In the genomic region with DNA sequence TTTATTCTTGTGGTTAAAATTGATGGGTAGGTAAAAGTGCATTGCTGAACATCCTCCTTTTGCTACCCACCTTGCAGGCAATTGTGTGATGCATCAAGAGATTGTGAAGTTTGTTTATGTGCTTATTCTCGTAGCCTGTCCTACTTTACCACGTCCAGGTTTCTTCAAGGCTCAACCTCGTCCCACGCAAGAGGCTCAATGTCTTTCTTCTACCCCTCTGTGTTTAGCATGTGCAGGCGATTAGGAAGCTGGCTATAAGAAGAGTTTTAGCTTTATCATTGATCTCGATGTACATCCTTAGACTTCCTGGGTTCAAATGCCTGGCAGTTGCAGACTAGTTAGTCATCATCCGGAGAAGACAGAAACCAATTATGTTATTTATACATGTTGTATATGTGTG, we compare ENCODE assay signal across 19 mouse cellular contexts. TPM values are rescaled to one million over a fixed set of nuclear protein-coding genes. Genes with fewer than 3 reads are reported as not detected.
"Had no signal": no experiment of that assay in that cellular context is flagged by ENCODE, and none has a peak within 500 bp of the region (broad histone marks: within the 10 kb centered on the region; RNA-seq: fewer than 3 reads in every experiment).

No protein-coding gene starts in this region.

- H3K4me3 ChIP-seq: limb, embryonic 10.5 days; limb, embryonic 13.5 days; liver, embryonic 12.5 days; liver, embryonic 15.5 days; lung, embryonic 15.5 days; megakaryocyte, embryonic 14.5 days; midbrain, embryonic 10.5 days; midbrain, embryonic 13.5 days; myocyte; stomach, embryonic 15.5 days had no signal

- H3K27me3 ChIP-seq: limb, embryonic 13.5 days; liver, embryonic 12.5 days; liver, embryonic 15.5 days; lung, embryonic 15.5 days; megakaryocyte, embryonic 14.5 days; midbrain, embryonic 13.5 days; stomach, embryonic 15.5 days had no signal

- H3K27ac ChIP-seq: kidney, postnatal 0 days; limb, embryonic 10.5 days; limb, embryonic 13.5 days; liver, embryonic 12.5 days; liver, embryonic 15.5 days; lung, embryonic 15.5 days; midbrain, embryonic 10.5 days; midbrain, embryonic 13.5 days; stomach, embryonic 15.5 days had no signal

- DNase-seq: liver; lung, adult 18-20 months; lung, postnatal 10 days; lung, postnatal 36 days; thymus, postnatal 36 days had no signal

- ATAC-seq: intestine, embryonic 16.5 days; liver, embryonic 12.5 days; midbrain, embryonic 13.5 days; midbrain, embryonic 16.5 days had no signal

- H3K4me1 ChIP-seq: limb, embryonic 10.5 days; limb, embryonic 13.5 days; liver, embryonic 12.5 days; liver, embryonic 15.5 days; lung, embryonic 15.5 days; midbrain, embryonic 10.5 days; midbrain, embryonic 13.5 days; stomach, embryonic 15.5 days had no signal

- H3K36me3 ChIP-seq: limb, embryonic 10.5 days; limb, embryonic 13.5 days; liver, embryonic 12.5 days; liver, embryonic 15.5 days; lung, embryonic 15.5 days; midbrain, embryonic 10.5 days; midbrain, embryonic 13.5 days; stomach, embryonic 15.5 days had no signal

RNA-seq across cellular contexts. Expression of a gene that starts 42.7 kb away (rescaled TPM):
- polyA plus RNA-seq: kidney, embryonic 14.5 days; limb, embryonic 10.5 days; midbrain, embryonic 16.5 days; myocyte had no signal
